Mouse (Mus musculus) cerebellum, postnatal 14 days (tissue): ENCODE measurements at regions not wholly inside any gene's neighbourhood (a gene's known extent, or its start where the extent isn't known, plus 50 kb on each side); places are given as distances from the start of the nearest gene placed in this dataset.

Experiments
- DNase-seq, 2 experiments: peaks; one replicate each; pipeline ENCODE4 v3.0.0; 2021; ENCODE audit warnings: mixed read lengths in 2 of 2

- DNase-seq, result no peak
Measured at GRCm38 (mm10) chr12:110389439-110389838, 57.5 kb upstream of the Ppp2r5c start.

GRCm38 (mm10) chr12:110391464-110391863 lies 55.5 kb upstream of the Ppp2r5c start:
- no peak for DNase-seq

- no peak for DNase-seq
Measured at GRCm38 (mm10) chr12:110393555-110393954, 53.4 kb upstream of the Ppp2r5c start.
